ENCODE assay signal across 6 mouse cellular contexts in the genomic region with DNA sequence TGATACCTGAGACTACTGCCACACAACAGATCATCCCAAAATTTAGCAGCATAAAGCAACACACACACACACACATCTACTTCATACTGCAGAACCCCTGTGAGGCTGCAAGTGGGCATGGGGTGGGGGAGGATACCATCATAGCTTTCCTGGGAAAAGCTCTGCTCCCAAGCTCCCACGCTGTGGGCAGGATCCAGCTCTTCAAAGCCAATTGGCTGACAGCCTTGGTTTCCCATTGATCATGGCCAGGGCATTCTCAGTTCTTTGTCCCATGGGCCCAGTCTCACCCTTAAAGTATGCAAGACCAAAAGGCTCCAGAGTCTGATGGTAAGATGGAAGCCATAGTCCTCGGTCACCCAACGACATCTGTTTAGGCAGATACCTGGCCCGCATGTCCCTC.
"Had no signal": no experiment of that assay in that cellular context is flagged by ENCODE, and none has a peak within 500 bp of the region (broad histone marks: within the 10 kb centered on the region; RNA-seq: fewer than 3 reads in every experiment).

No protein-coding gene starts in this region.

- H3K4me2 ChIP-seq: limb, embryonic 12.5 days; midbrain, embryonic 13.5 days; neural tube, embryonic 15.5 days had no signal

- H3K9ac ChIP-seq: limb, embryonic 12.5 days; liver, embryonic 14.5 days; midbrain, embryonic 13.5 days; neural tube, embryonic 15.5 days had no signal

- H3K4me3 ChIP-seq: limb, embryonic 12.5 days; midbrain, embryonic 13.5 days; myocyte; neural tube, embryonic 15.5 days had no signal

- H3K9me3 ChIP-seq: limb, embryonic 12.5 days; midbrain, embryonic 13.5 days; neural tube, embryonic 15.5 days had no signal

- H3K27ac ChIP-seq: limb, embryonic 12.5 days; liver, embryonic 14.5 days; midbrain, embryonic 13.5 days; neural tube, embryonic 15.5 days; stomach, postnatal 0 days had no signal

- H3K4me1 ChIP-seq: limb, embryonic 12.5 days had no signal

- H3K27me3 ChIP-seq: neural tube, embryonic 15.5 days had no signal

- H3K36me3 ChIP-seq: limb, embryonic 12.5 days; midbrain, embryonic 13.5 days; neural tube, embryonic 15.5 days had no signal

- ATAC-seq: midbrain, embryonic 13.5 days had no signal
